Mouse (Mus musculus) forebrain, embryonic 12.5 days (tissue): Measurements from ENCODE around the gene Gtf2ird1. TPM values are rescaled to one million over a fixed set of nuclear protein-coding genes. Genes with fewer than 3 reads are reported as not detected.
"Not testable (repeated sequence)": the region's sequence is repeated elsewhere in the genome, so short reads cannot be mapped to it uniquely, and the experiment has no call there.

Experiments
- ATAC-seq: fragments of 200-750 bp; cut with Nextera tagmentation; 2 replicates; pipeline ENCODE4 v1.8.0; 2017; ENCODE audit warnings: moderate TSS enrichment; ENCODE audit not compliant: low FRiP score
- H3K27ac ChIP-seq: fragments of 300-500 bp; sonication (generic); 2 replicates; pipeline ENCODE4 v1.5.1; 2016; ENCODE audit warnings: mild to moderate bottlenecking
- H3K27me3 ChIP-seq: fragments of 300-500 bp; sonication (generic); 2 replicates; pipeline ENCODE4 v1.6.1; 2016; ENCODE audit warnings: mild to moderate bottlenecking
- H3K36me3 ChIP-seq: fragments of 300-500 bp; sonication (generic); replicated peaks from 2 replicates; pipeline ENCODE4 v1.6.1; 2016; ENCODE audit warnings: mild to moderate bottlenecking
- H3K4me1 ChIP-seq: fragments of 300-500 bp; sonication (generic); 2 replicates; pipeline ENCODE4 v1.6.1; 2016
- H3K4me2 ChIP-seq: fragments of 300-500 bp; sonication (generic); 2 replicates; pipeline ENCODE4 v1.6.1; 2016; ENCODE audit warnings: mild to moderate bottlenecking, moderate library complexity
- H3K4me3 ChIP-seq: fragments of 300-500 bp; sonication (generic); replicated peaks from 2 replicates; pipeline ENCODE4 v1.5.1; 2016; ENCODE audit warnings: mild to moderate bottlenecking
- H3K9ac ChIP-seq: fragments of 300-500 bp; sonication (generic); 2 replicates; pipeline ENCODE4 v1.6.1; 2016; ENCODE audit warnings: mild to moderate bottlenecking
- H3K9me3 ChIP-seq: fragments of 300-500 bp; sonication (generic); 2 replicates; pipeline ENCODE4 v1.6.1; 2016
- WGBS: fragments of 180-500 bp; shearing (Covaris S2); methylation state at CpG from one replicate; pipeline ENCODE4 v1.1.7; 2016; 5-methylcytosine and 5-hydroxymethylcytosine counted together
- polyA plus RNA-seq: library from polyadenylated mRNA; unstranded; fragments of >200 nt; fragmentation: Nextera tagmentation; extraction: Ambion mirVana; gene quantifications from 2 replicates; pipeline ENCODE4 v1.2.1, GENCODE M21; 2016

The Gtf2ird1 gene
- polyA plus RNA-seq, 1 experiment from 2014 or later = 112 TPM

GRCm38 (mm10) chr5:134375256-134375655 is 81.3 kb downstream of the Gtf2ird1 start:
- Histone ChIP-seq H3K27ac (no peak overlapping the region), H3K9me3 (no peaks in the 10 kb centered on the region), H3K4me1 (no peaks in the 10 kb centered on the region), H3K4me2 (no peak overlapping the region), H3K36me3 (peaks cover 63% of the 10 kb centered on the region), H3K27me3 (no peaks in the 10 kb centered on the region), H3K9ac (no peak overlapping the region), H3K4me3 (no peak overlapping the region)
- ATAC-seq = no peak
- 18% methylated on average over 1 of the region's 1 CpGs for WGBS

GRCm38 (mm10) chr5:134374546-134374945 is 82.0 kb downstream of the Gtf2ird1 start:
- ATAC-seq = no peak
- Histone ChIP-seq H3K4me3 (no peak overlapping the region), H3K36me3 (peaks cover 69% of the 10 kb centered on the region), H3K4me2 (no peak overlapping the region), H3K9ac (no peak overlapping the region), H3K4me1 (no peaks in the 10 kb centered on the region), H3K27ac (no peak overlapping the region), H3K27me3 (no peaks in the 10 kb centered on the region), H3K9me3 (no peaks in the 10 kb centered on the region)

GRCm38 (mm10) chr5:134373912-134374488 is 82.5 kb downstream of the Gtf2ird1 start:
- H3K9me3 ChIP-seq = no peaks in the 10 kb centered on the region
- WGBS = 82% methylated on average over 9 of the region's 9 CpGs
- H3K27me3 ChIP-seq = no peaks in the 10 kb centered on the region
- no peaks in the 10 kb centered on the region for H3K4me1 ChIP-seq
- peaks cover 72% of the 10 kb centered on the region for H3K36me3 ChIP-seq
- no peak overlapping the region for H3K27ac ChIP-seq
- no peak overlapping the region for H3K9ac ChIP-seq
- ATAC-seq = no peak
- no peak overlapping the region for H3K4me2 ChIP-seq
- no peak overlapping the region for H3K4me3 ChIP-seq

GRCm38 (mm10) chr5:134372926-134373658 is 83.4 kb downstream of the Gtf2ird1 start:
- H3K4me1 ChIP-seq = no peaks in the 10 kb centered on the region
- 93% methylated on average over 6 of the region's 6 CpGs for WGBS
- peaks cover 70% of the 10 kb centered on the region for H3K36me3 ChIP-seq
- H3K4me3 ChIP-seq = no peak overlapping the region
- no peak overlapping the region for H3K27ac ChIP-seq
- no peaks in the 10 kb centered on the region for H3K9me3 ChIP-seq
- no peaks in the 10 kb centered on the region for H3K27me3 ChIP-seq
- no peak overlapping the region for H3K4me2 ChIP-seq
- no peak overlapping the region for H3K9ac ChIP-seq
- no peak for ATAC-seq

- WGBS = 81% methylated on average over 5 of the region's 5 CpGs
- H3K9ac ChIP-seq = no peak overlapping the region
- peaks cover 70% of the 10 kb centered on the region for H3K36me3 ChIP-seq
- no peak overlapping the region for H3K27ac ChIP-seq
- no peak overlapping the region for H3K4me2 ChIP-seq
- no peaks in the 10 kb centered on the region for H3K4me1 ChIP-seq
- no peaks in the 10 kb centered on the region for H3K27me3 ChIP-seq
- ATAC-seq = no peak
- H3K9me3 ChIP-seq = no peaks in the 10 kb centered on the region
- H3K4me3 ChIP-seq = no peak overlapping the region
These were observed 84.8 kb downstream of the Gtf2ird1 start for GRCm38 (mm10) chr5:134371511-134372289.

- Histone ChIP-seq H3K4me1 (no peaks in the 10 kb centered on the region), H3K27ac (no peak overlapping the region), H3K9me3 (no peaks in the 10 kb centered on the region), H3K4me2 (no peak overlapping the region), H3K9ac (no peak overlapping the region), H3K4me3 (no peak overlapping the region), H3K27me3 (no peaks in the 10 kb centered on the region), H3K36me3 (peaks cover 70% of the 10 kb centered on the region)
- 91% methylated on average over 2 of the region's 2 CpGs for WGBS
- no peak for ATAC-seq
These were observed 85.7 kb downstream of the Gtf2ird1 start for GRCm38 (mm10) chr5:134370831-134371230.

GRCm38 (mm10) chr5:134359101-134359500 is 97.4 kb downstream of the Gtf2ird1 start:
- Histone ChIP-seq H3K36me3 (peaks cover 68% of the 10 kb centered on the region), H3K27me3 (no peaks in the 10 kb centered on the region), H3K4me1 (no peaks in the 10 kb centered on the region), H3K9ac (no peak overlapping the region), H3K4me3 (no peak overlapping the region), H3K27ac (no peak overlapping the region), H3K4me2 (no peak overlapping the region), H3K9me3 (no peaks in the 10 kb centered on the region)
- 100% methylated on average over 4 of the region's 4 CpGs for WGBS
- no peak for ATAC-seq

- H3K4me2 ChIP-seq, H3K9ac ChIP-seq, H3K27me3 ChIP-seq, ATAC-seq, H3K4me3 ChIP-seq, H3K27ac ChIP-seq, H3K9me3 ChIP-seq, H3K4me1 ChIP-seq: not testable (repeated sequence)
- WGBS = 91% methylated on average over 4 of the region's 4 CpGs
- peaks cover 38% of the 10 kb centered on the region for H3K36me3 ChIP-seq
These were observed 101.1 kb downstream of the Gtf2ird1 start for GRCm38 (mm10) chr5:134355372-134355771.

GRCm38 (mm10) chr5:134353117-134353516 is 103.4 kb downstream of the Gtf2ird1 start:
- ATAC-seq = no peak
- Histone ChIP-seq H3K9me3 (no peaks in the 10 kb centered on the region), H3K36me3 (peaks cover 15% of the 10 kb centered on the region), H3K4me3 (no peak overlapping the region), H3K9ac (no peak overlapping the region), H3K27me3 (no peaks in the 10 kb centered on the region), H3K4me1 (peaks cover 5% of the 10 kb centered on the region), H3K27ac (no peak overlapping the region), H3K4me2 (no peak overlapping the region)
- WGBS = 76% methylated on average over 4 of the region's 4 CpGs

GRCm38 (mm10) chr5:134352527-134353001 is 104.0 kb downstream of the Gtf2ird1 start:
- Histone ChIP-seq H3K9ac (no peak overlapping the region), H3K4me3 (no peak overlapping the region), H3K27ac (no peak overlapping the region), H3K4me2 (no peak overlapping the region), H3K36me3 (peaks cover 12% of the 10 kb centered on the region), H3K27me3 (no peaks in the 10 kb centered on the region), H3K4me1 (peaks cover 5% of the 10 kb centered on the region), H3K9me3 (no peaks in the 10 kb centered on the region)
- WGBS = 90% methylated on average over 3 of the region's 3 CpGs
- ATAC-seq = no peak

- ATAC-seq = 0 out of 2 replicates have a peak, but pooled peaks have one; percentile 55
- H3K4me2 ChIP-seq = no peak overlapping the region; the same call in 1 of the 2 replicates
- H3K4me3 ChIP-seq = no peak overlapping the region
- H3K27me3 ChIP-seq = no peaks in the 10 kb centered on the region
- H3K9me3 ChIP-seq = no peaks in the 10 kb centered on the region
- no peak overlapping the region for H3K27ac ChIP-seq
- H3K9ac ChIP-seq = no peak overlapping the region
- no peaks in the 10 kb centered on the region for H3K36me3 ChIP-seq
- 16% methylated on average over 10 of the region's 10 CpGs for WGBS
- peaks cover 5% of the 10 kb centered on the region for H3K4me1 ChIP-seq
These were observed 105.9 kb downstream of the Gtf2ird1 start for GRCm38 (mm10) chr5:134350660-134351059.

GRCm38 (mm10) chr5:134347066-134347465 is 109.5 kb downstream of the Gtf2ird1 start:
- Histone ChIP-seq H3K4me1 (peaks cover 5% of the 10 kb centered on the region), H3K9me3 (no peaks in the 10 kb centered on the region), H3K9ac (no peak overlapping the region), H3K27ac (no peak overlapping the region), H3K36me3 (no peaks in the 10 kb centered on the region), H3K4me2 (no peak overlapping the region), H3K4me3 (no peak overlapping the region), H3K27me3 (no peaks in the 10 kb centered on the region)
- 81% methylated on average over 2 of the region's 2 CpGs for WGBS
- no peak for ATAC-seq
